Mouse (Mus musculus) kidney, adult 2 months (tissue): Measurements from ENCODE around the gene Vmn1r223. TPM values are rescaled to one million over a fixed set of nuclear protein-coding genes. Genes with fewer than 3 reads are reported as not detected.
"Not testable (repeated sequence)": the region's sequence is repeated elsewhere in the genome, so short reads cannot be mapped to it uniquely, and the experiment has no call there.

Experiments used
- DNase-seq: peaks from one replicate; pipeline ENCODE4 v3.0.0; 2021
- H3K27ac ChIP-seq: fragments of 200-500 bp; 2 replicates; pipeline ENCODE4 v1.5.1; 2012; ENCODE audit warnings: low read depth, low read length, control low read depth, inconsistent platforms; ENCODE audit not compliant: insufficient read depth
- H3K27me3 ChIP-seq: fragments of 200-500 bp; replicated peaks from 2 replicates; pipeline ENCODE4 v1.6.1; 2012; ENCODE audit warnings: mild to moderate bottlenecking, moderate library complexity, low read length, inconsistent platforms; ENCODE audit not compliant: control insufficient read depth, insufficient read depth
- H3K36me3 ChIP-seq: fragments of 200-500 bp; 2 replicates; pipeline ENCODE4 v1.6.1; 2012; ENCODE audit warnings: mild to moderate bottlenecking, moderate library complexity, low read length, inconsistent platforms; ENCODE audit not compliant: control insufficient read depth, insufficient read depth
- H3K4me1 ChIP-seq: fragments of 200-500 bp; 2 replicates; pipeline ENCODE4 v1.6.1; 2011; ENCODE audit warnings: low read length; ENCODE audit not compliant: control insufficient read depth, insufficient read depth
- H3K4me3 ChIP-seq: fragments of 200-500 bp; 2 replicates; pipeline ENCODE4 v1.5.1; 2011; ENCODE audit warnings: mild to moderate bottlenecking, low read depth, low read length, control low read depth; ENCODE audit not compliant: insufficient read depth
- CTCF ChIP-seq: fragments of 200-500 bp; conservative IDR thresholded peaks from 2 replicates; pipeline ENCODE4 v1.5.1; 2011; ENCODE audit warnings: low read depth, mild to moderate bottlenecking, control low read depth, low read length, moderate library complexity, mixed read lengths; ENCODE audit not compliant: insufficient read depth, insufficient read length
- POLR2A ChIP-seq: fragments of 200-500 bp; IDR thresholded peaks from one replicate; pipeline ENCODE4 v1.6.1; 2011; ENCODE audit warnings: low read depth, low read length, control low read depth
- WGBS: fragments of 180-500 bp; shearing (Covaris S2); methylation state at CpG from one replicate; pipeline ENCODE4 v1.1.7; 2018; 5-methylcytosine and 5-hydroxymethylcytosine counted together
- polyA plus RNA-seq: library from polyadenylated mRNA; depleted of rRNA; stranded (reverse); fragments of >200 nt; gene quantifications from 2 replicates; pipeline ENCODE4 v1.2.3, GENCODE M21; 2012; rRNA removed

The Vmn1r223 gene
- polyA plus RNA-seq: not detected in 2 replicates

DNA sequence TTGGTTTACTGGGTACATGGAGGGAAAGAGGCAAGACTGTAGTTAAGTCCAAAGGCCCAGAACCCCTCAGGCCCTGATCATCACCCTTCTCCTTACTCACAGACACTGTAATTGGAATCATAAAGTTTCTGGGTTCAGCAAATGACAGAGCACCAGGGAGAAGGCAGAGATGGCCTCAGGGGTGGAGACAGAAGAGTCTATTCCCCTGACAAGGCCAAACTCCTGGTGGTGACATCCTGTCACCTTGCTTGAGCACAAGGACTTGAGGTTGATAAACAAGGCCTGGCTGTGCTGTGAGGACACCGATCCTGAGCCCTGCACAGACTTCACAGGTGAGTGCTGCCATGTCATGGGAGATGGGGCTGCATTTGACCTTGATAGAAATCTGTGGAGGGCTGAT is at the start of gene Vmn1r223:
Vmn1r223 (plus strand) TSS at position 301 of the 400 bp plus-strand sequence.
- H3K4me1 ChIP-seq, H3K27me3 ChIP-seq, DNase-seq, H3K27ac ChIP-seq, H3K4me3 ChIP-seq, H3K36me3 ChIP-seq: not testable (repeated sequence)
- WGBS: 61% methylated on average over 1 of the region's 1 CpGs

DNA sequence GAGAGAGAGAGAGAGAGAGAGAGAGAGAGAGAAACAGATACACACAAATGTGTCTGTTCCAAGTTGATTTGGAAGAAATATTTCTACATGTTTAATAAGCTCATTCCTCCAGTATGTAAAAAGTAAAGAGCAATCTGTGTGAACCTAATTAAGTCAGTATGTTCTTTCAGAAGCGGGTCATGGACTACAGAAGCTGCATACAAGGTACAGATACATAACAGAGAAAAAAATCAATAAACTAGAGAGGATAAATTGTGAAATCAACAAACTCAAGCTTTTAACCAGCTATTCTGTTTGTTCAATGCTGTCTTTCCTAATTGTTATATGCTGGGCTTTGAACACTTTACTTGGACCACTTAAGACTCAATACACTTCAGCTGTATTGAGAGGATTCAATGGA is 43.0 kb upstream of the Vmn1r223 start:
- 65% methylated on average over 1 of the region's 1 CpGs for WGBS
- not testable (repeated sequence) for H3K4me1 ChIP-seq, H3K4me3 ChIP-seq, DNase-seq, H3K36me3 ChIP-seq, H3K27me3 ChIP-seq, H3K27ac ChIP-seq

DNA sequence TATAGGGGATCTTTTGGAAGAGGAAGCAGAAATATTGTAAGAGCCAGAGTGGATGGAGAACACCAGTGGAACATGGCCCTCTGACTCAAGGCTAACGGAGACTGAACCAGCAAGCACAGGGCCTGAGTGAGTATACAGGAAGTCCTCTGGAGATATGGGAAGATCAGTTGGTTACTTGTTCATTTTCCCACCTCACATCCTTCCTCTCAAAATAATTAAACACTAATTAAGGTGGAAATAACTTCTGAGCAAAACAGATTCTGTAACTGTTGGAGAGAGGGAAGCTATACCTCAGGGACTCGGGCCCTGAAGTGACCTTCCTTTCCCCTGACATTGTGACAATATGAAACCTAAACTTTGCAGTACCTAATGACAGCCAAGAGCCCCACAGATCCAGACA is 33.1 kb upstream of the Vmn1r223 start, which contains the start of gene Vmn1r221:
Vmn1r221 (plus strand) TSS at position 301 of the 400 bp plus-strand sequence.
- DNase-seq, H3K27ac ChIP-seq, H3K4me1 ChIP-seq, H3K4me3 ChIP-seq, H3K27me3 ChIP-seq, H3K36me3 ChIP-seq: not testable (repeated sequence)
- WGBS: 70% methylated on average over 2 of the region's 2 CpGs

DNA sequence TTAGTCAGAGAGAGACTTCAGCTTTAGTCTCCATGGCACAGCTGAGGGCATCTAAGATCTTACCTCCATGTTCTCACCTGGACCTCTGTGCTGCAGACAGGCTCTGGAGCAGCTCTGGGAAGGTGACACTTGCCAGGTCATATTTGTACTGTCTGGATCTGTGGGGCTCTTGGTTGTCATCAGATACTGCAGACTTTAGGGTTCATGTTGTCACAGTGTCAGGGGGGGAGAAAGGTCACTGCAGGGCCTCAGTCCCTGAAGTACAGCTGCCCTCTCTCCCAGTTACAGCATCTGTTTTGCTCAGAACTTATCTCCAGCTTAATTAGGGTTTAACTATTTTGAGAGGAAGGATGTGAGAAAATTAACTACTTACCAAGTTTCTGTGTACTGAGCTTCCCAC is 11.1 kb upstream of the Vmn1r223 start, which contains the start of gene Vmn1r222:
Vmn1r222 (minus strand) TSS at position 101 of the 400 bp plus-strand sequence.
- DNase-seq, H3K27ac ChIP-seq, H3K4me1 ChIP-seq, H3K36me3 ChIP-seq, H3K27me3 ChIP-seq, H3K4me3 ChIP-seq: not testable (repeated sequence)

DNA sequence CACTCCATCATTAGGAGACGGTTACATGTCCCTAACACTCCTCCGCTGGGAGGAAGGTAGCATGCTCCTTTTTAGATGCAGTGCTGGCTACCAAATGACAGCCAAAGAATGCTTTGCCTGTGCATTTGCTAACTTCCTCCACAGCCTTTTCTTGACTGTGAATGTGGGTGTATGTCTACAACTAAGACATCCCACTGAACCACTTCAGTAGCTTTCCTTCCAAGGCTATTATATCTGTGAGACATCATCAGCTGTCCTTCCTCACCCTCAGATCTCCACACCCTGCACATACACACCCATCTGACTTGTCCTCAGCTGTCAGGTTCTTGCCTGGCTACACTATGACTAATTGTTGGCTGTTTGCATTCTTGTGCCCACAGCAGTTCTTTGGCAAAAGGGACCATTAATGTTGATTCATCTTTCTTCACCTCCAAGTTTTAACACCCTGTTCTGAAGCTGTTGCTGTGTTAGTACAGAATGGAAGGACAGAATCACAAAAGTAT is 11.7 kb downstream of the Vmn1r223 start:
- H3K27me3 ChIP-seq: no peaks in the 10 kb centered on the region
- no peak overlapping the region for H3K4me3 ChIP-seq
- no peak for TF ChIP-seq POLR2A
- TF ChIP-seq CTCF: no peak
- H3K36me3 ChIP-seq: no peaks in the 10 kb centered on the region
- WGBS: 89% methylated on average over 2 of the region's 2 CpGs
- no peak overlapping the region for H3K27ac ChIP-seq
- H3K4me1 ChIP-seq: no peaks in the 10 kb centered on the region
- DNase-seq: no peak

DNA sequence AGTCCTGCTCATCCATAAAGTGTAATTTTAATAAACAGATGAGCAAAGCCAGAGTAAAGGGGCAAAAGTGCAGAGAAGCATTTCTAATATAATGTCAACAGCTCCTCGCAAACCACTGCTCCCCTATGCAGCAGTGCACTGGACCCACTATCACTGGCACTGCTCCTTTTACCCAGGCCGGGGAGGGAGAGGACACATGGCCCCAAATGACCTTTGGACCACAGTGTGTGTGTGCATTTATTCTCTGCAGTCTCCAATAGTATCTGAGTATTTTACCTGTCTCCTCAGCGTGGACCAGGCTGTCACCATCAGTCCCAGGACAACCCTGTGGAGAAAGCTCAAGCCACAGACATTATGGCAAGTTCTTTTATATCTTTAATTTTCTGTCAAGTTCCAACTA is 21.7 kb downstream of the Vmn1r223 start:
- not testable (repeated sequence) for H3K27ac ChIP-seq, H3K27me3 ChIP-seq, H3K36me3 ChIP-seq, H3K4me3 ChIP-seq, DNase-seq, H3K4me1 ChIP-seq
- WGBS: 72% methylated on average over 3 of the region's 3 CpGs

DNA sequence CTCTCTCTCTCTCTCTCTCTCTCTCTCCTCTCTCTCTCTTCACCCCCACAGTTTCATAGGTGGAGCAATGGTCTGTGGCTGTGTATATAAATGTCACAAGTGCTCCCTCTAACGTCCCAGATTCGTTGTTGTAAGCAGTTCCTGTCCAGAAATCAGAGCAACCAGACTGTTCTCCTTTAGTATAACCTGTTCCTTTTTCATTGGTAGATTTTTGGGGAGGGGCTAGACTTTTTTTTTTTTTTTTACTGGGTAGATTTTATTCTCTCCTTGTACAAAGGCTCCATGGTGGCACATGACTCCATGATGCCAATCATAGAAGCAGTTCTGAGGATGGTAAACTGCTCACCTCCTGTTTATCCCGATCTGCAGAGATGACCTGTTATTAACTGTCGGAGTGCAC is 22.2 kb downstream of the Vmn1r223 start:
- H3K4me1 ChIP-seq, H3K4me3 ChIP-seq, H3K27ac ChIP-seq, DNase-seq, H3K27me3 ChIP-seq, H3K36me3 ChIP-seq: not testable (repeated sequence)
- 42% methylated on average over 4 of the region's 4 CpGs for WGBS

DNA sequence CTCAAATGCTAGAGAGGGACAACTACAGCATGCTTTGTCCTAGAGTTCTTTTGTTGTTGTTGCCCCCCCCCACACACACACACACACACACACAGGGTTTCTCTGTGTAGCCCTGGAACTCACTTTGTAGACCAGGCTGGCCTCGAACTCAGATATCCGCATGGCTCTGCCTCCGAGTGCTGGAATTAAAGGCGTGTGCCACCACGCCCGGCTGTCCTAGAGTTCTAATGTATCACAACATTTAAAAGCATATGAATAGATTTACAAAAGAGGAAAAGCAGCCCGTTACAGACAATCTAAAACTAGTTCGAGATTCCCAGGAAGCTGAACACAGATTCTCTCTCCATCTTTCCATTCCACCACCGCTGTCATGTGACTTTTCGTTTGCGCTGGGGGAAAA is 22.7 kb downstream of the Vmn1r223 start:
- no peaks in the 10 kb centered on the region; the same call in 1 of the 2 replicates for H3K27me3 ChIP-seq
- no peak for DNase-seq
- TF ChIP-seq POLR2A: no peak
- no peak for TF ChIP-seq CTCF
- WGBS: 40% methylated on average over 11 of the region's 11 CpGs
- H3K27ac ChIP-seq: no peak overlapping the region
- no peaks in the 10 kb centered on the region for H3K36me3 ChIP-seq
- H3K4me3 ChIP-seq: no peak overlapping the region
- no peaks in the 10 kb centered on the region for H3K4me1 ChIP-seq
